Mouse (Mus musculus) right cerebral cortex, postnatal 25 days (tissue): ENCODE measurements around the gene Ncoa3.

Experiments used
- DNase-seq: peaks from one replicate; pipeline ENCODE4 v3.0.0; 2022

Gene Ncoa3

GRCm38 (mm10) chr2:166003004-166003403 is 10.6 kb downstream of the Ncoa3 start:
- no peak for DNase-seq

DNA sequence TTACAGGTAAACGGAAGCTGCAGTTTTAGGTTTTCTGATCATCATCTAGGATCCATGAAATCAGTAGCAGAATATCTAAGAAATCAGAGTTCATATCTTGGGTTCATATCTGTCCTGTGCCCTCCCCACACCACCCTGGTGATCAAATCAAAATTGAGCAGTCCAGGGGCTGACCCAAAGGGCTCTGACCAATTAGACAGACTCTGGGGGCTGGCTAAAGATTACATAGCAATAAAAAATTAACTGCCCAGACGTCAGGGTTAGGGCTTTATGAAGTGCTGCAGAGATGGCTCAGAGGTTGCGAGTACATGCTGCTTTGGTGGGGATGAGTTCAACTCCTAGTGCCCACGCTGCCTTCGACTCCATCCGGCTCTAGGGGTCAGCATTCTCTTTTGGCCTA is 14.6 kb downstream of the Ncoa3 start:
- no peak for DNase-seq

- DNase-seq, result no peak
Observed at GRCm38 (mm10) chr2:166008558-166009392, 16.3 kb downstream of the Ncoa3 start.

GRCm38 (mm10) chr2:166009393-166009947 is 17.0 kb downstream of the Ncoa3 start:
- peak; percentile 30 for DNase-seq

DNA sequence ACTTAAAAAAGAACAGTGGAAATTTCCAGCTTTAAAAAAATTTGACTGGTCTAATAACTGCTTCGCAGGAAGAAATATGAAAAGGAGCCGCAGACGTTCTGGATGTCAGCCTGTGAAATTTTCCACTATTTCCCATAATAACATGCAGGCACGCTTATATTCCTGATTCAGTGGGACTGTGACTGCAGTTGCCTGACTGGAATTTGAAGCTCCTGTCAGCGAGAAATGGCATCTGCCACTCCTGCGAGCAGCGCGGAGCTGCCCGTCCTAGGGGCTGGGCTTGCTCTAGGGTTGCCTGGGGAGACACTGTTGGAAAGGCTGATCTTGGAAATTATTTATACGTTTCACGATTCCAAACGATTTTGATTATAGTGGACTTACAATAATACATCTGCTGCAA is 17.9 kb downstream of the Ncoa3 start:
- no peak for DNase-seq

- DNase-seq, result no peak
Observed at GRCm38 (mm10) chr2:166011422-166011821, 19.0 kb downstream of the Ncoa3 start.

DNA sequence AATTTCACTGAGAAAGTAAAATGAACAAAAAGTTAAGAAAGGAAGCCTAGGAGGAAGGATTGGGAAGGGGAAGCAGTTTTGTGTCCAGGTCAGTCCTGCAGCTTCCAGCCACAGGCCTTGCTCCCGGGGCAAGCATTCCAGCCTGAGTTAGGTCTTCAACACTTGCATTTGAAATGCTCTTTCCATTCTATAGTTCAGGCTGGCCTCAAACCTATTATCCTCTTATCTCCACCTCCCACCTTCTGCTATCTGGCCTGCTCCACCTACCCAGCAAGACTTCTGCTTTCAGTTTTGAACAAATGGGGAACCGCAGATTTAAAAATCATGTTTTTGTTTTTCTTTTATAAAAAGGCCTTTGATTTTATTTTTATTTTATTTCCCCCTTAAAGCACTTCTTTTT is 19.7 kb downstream of the Ncoa3 start:
- no peak for DNase-seq

DNA sequence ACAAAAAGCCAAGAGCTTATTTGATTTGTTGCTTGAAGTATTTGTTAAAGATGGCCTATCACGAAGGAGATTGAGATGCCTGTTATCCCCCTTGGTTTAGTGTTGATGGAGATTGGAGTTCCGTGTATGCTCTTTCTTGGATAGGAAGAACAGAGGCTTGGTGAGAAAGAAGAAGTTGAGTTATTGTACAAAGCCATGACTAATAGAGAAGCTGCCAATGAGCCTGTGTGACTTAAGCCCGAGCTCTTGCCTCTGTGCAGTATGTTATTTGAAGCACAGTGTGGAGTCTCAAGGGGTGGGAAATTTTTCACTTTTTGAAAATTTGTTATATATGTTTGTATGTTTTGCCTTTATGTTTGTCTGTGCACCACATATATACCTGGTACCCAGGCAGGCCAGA is 26.3 kb downstream of the Ncoa3 start:
- DNase-seq, result no peak

DNA sequence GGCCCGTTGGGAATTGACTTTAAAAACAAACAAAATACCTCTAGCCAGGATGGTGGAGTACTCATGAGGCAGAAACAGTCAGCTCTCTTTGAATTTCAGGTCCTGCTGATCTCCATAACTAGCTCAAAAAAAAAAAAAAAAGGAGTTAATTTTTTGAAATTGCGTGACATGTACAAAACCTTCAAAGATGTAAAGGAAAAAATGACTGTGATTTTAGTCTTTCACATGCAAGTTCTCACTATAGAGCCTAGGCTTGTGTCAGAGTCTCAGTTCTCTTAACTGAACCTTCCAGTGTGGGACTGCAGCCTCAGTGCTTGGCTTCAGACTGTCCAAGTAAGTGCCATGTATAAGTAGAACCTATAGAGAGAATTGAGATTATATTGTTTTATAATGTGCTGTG is 27.6 kb downstream of the Ncoa3 start:
- no peak for DNase-seq

GRCm38 (mm10) chr2:166021073-166021610 is 28.7 kb downstream of the Ncoa3 start:
- no peak for DNase-seq

DNA sequence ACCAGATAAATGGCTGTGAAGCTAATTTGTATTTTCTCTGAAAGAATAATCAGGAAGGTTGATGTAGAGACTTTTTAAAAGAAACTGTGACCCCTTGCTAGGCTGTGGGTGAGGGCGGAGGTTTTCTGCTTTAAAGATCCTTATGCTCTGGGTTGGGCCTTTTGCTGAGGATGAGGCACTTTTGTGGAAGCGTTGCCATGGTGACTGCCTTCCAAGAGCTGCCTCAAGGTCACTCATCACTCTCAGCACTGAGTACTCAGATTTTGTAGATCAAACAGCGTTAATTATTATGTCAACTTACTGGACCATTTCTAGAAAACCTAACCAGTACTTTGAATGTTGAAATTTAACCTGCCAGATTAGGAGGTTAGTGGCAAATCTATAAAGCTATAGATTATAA is 29.2 kb downstream of the Ncoa3 start:
- DNase-seq, result no peak

DNA sequence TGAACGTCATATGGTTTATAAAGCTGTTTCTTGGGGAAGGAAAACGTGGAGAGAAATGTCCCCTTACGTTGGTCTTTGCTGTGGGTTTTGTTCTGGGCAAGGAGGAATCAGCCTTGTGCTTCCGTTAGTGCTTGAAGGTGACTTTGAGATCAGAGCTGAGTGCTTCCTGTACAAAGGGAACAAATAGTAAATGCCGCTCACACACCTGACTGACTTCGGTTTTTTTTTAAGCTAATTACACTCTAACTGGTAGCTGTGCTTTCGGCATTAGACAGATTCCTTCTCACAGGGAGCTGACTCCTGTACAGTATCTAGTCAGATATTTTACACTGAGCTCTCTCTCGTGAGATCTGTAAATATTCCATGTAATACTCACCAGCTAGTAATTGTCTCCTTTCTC is 29.9 kb downstream of the Ncoa3 start:
- DNase-seq, result no peak

DNA sequence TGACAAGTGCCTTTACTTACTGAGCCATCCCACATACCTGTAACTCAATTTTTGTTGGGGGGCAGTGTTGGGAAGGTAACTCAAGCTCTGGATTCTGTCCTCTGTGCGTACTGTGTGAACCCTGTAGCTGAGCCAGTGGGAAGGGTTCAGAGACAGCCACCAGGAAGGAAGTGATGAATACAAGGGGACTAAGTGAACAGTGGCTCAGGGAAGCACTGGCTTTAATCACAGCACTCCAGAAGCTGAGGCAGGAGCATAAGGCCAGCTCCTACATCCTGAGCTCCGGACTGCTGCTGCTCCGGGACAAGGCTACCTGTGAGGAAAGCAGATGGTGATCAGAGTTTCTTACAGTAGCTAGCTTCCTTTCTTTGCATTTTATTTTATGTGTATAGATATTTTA is 31.6 kb downstream of the Ncoa3 start:
- no peak for DNase-seq

- DNase-seq, result no peak
Observed at GRCm38 (mm10) chr2:166024621-166025020, 32.2 kb downstream of the Ncoa3 start.

DNA sequence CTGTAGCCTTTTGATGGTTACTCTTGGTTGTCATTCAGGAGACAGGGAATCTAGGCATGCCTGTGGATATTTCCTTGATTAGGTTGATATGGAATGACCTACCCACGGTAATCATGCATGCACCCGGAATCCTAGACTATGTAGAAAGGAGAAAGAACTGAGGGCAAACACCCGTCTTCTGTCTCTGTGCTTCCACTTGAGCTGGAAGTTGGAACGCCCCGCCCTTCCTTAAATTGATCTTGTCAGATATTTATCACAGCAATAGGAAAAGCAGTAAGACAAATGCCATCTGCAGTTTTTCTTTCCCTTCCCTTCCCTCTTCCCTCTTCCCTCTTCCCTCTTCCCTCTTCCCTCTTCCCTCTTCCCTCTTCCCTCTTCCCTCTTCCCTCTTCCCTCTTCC is 33.5 kb downstream of the Ncoa3 start:
- DNase-seq, result no peak

GRCm38 (mm10) chr2:166027834-166028233 is 35.4 kb downstream of the Ncoa3 start:
- DNase-seq, result no peak

DNA sequence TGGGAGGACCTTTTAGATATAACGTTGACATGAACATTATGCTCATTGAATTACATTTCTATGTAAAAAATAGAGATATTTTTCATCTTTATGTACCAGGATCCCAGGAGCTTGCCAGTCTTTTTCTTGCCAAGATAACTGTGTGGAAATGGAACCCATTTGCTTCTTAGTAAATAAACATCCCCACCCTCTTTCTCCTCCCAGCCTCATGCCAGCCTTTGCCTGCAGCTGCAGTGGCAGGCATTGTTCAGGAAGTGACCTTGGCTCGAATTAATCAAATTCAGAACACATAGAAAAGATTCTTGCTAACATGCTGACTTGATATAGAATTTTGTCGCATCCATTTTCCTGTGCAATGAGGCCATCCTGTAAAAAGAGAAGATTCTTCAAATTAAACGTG is 36.8 kb downstream of the Ncoa3 start:
- DNase-seq, result no peak

DNA sequence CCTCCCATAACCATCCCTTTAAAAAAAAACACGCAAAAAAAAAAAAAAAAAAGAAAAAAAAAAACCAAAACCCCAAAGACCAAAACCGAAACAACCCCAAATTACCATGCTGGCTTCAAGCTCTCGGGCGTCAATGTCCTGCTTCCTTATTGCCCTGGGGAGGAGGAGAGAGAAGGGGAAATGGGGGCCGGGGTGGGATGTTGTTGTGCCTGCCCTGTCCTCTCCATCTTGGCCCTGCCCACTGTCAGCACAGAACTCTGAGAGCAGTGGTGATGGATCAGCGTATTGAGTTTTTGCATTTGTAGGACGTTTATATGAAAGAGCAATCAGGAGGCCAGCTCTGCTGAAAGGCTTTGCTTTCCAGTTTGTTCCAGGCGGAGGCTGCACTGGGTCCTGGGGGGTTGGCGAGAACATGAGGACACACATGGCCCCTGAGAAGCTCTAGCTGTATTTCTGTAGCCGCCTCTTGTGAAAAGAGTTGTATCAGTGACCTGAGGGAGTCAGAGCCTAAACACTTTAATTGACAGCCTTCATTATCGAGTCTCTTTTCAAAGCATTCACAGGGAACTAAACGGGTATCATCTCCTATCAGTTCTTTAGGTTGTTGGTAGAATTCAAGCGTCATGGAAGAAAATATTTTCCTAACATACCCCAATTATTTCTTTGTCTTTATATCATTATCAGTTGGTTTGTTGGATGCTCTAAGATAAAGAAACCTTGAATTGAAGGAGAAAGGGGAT is 38.0 kb downstream of the Ncoa3 start:
- DNase-seq, result no peak

- peak; percentile 36 for DNase-seq
Observed at GRCm38 (mm10) chr2:166031120-166031929, 38.9 kb downstream of the Ncoa3 start.

DNA sequence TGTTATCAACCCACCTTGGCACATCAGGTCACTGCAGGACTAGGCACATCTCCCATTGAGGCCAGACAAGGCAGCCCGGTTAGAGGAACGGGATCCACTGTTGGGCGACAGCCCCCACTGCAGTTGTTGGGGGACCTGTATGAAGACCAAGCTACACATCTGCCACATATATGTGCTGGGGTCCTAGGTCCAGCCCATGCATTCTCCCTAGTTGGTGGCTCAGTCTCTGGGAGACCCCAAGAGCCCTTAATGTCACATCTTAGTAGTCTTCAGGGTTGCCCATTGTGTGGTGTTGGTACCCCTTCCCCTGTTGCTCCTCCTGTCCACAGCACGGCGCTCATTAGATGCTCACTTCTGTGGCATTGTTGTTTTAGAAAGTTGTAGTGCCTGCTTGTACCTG is 40.2 kb downstream of the Ncoa3 start:
- DNase-seq, result no peak

DNA sequence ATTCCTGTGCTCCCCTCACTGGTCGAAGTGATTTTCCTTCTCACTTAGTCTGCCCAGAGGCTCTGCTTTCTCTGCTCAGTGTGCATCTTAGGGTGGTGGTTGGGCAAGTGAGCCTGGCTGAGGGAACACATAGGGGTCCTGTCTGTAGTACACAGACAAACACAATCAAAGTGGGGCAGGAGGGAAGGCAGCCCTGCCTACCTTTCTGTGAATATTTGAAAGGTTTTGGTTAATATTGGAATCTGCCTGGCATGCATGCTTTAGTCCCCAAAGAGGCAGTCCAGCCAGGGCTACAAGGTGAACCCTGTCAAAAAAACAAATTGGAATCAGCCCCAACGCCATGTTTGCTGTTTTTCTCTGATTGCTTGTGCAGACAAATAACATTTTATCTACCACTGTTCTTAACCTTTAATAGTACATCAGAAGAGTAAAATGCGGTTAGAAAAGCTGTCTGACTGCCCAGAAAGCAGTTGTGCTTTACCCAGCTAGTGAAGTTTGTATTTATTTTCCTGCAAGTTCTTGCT is 42.6 kb downstream of the Ncoa3 start:
- DNase-seq, result no peak

- DNase-seq, result no peak
Observed at GRCm38 (mm10) chr2:166035725-166036124, 43.3 kb downstream of the Ncoa3 start.

DNA sequence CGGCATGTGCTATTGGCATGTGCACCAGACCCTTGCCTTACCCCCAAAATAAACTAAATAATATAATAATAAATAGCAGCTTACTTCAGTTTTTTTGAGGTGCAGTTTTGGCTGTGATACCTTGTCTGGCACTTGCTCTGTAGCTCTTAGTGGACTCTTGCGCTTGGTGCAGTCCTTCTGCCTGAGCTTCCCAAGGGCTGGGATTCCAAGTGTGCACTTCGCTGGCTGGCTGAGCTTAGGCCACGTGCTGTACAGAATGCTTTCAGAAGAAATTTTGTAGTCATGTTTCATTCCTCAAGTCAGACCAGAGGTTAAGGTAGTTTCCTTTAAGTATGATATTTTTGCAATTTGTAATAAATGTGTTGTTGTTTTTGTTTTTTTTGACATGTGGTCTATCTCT is 47.2 kb downstream of the Ncoa3 start:
- DNase-seq, result no peak
